Mouse (Mus musculus) layer of hippocampus, adult 2 months (tissue): Measurements from ENCODE around the gene Psmc3. TPM values are rescaled to one million over a fixed set of nuclear protein-coding genes. Genes with fewer than 3 reads are reported as not detected.
"Not testable (repeated sequence)": the region's sequence is repeated elsewhere in the genome, so short reads cannot be mapped to it uniquely, and the experiment has no call there.

Experiments
- DNase-seq, 2 experiments: peaks; one replicate each; pipeline ENCODE4 v3.0.0; 2022; ENCODE audit warnings: low spot score in 2 of 2
- H3K27ac ChIP-seq: fragments of 200-600 bp; 2 replicates; pipeline ENCODE4 v1.8.1; 2022
- H3K4me3 ChIP-seq: fragments of 200-600 bp; 2 replicates; pipeline ENCODE4 v1.8.1; 2022; ENCODE audit warnings: mild to moderate bottlenecking
- CTCF ChIP-seq: fragments of 200-600 bp; conservative IDR thresholded peaks from 2 replicates; pipeline ENCODE4 v1.8.1; 2022; ENCODE audit warnings: antibody characterized with exemption, mild to moderate bottlenecking, moderate library complexity
- total RNA-seq, 2 experiments: library from RNA; stranded (reverse); gene quantifications; 2 replicates each; pipeline ENCODE4 v1.2.3; 2021

The Psmc3 gene
- total RNA-seq, 2 experiments from 2014 or later: 203 to 215 TPM

DNA sequence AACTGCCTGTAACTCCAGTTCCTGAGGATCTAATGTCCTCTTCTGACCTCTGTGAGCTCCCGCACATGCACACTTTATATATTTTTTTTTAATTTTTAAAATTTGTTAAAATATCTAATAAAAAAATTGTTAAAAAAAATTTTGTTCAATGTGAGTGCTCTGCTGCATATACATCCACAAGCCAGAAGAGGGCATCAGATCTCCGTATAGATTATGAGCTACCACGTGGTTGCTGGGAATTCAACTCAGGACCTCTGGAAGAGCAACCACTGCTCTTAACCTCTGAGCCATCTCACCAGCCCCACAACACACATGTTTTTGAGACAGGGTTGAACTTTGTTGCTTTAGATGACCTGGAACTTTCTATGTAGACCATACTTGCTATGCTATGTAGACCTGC lies 20.8 kb upstream of the Psmc3 start:
- Histone ChIP-seq H3K27ac (no peak overlapping the region), H3K4me3 (no peak overlapping the region)
- peak; percentile 65 for TF ChIP-seq CTCF
- no peak for DNase-seq

DNA sequence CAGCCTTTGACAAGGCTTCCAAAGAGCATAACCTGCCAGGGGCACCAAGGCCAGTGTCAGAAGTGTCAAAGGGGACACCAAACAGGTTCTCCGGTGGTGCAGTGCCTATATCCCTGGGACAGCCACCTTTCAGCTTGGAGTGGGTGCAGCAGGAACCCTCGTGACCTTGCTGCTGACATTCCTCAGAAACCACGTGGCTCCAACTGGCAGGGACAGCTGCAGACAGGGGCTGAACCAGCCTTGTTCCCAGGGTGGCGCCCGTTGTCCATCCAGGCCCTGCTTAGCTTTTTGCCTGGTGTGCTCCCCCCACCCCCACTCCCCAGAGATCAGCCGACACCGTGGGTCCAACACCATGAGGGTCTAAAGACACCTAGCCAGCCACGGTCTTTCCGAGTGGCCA lies 18.4 kb upstream of the Psmc3 start, which contains the start of gene Rapsn:
Gene Rapsn (plus strand): TSS at position 236 of the 400 bp plus-strand sequence.
- Histone ChIP-seq H3K4me3 (no peak within 1 kb of the TSS), H3K27ac (no peak within 1 kb of the TSS)
- no peak for DNase-seq
- TF ChIP-seq CTCF: no peak

DNA sequence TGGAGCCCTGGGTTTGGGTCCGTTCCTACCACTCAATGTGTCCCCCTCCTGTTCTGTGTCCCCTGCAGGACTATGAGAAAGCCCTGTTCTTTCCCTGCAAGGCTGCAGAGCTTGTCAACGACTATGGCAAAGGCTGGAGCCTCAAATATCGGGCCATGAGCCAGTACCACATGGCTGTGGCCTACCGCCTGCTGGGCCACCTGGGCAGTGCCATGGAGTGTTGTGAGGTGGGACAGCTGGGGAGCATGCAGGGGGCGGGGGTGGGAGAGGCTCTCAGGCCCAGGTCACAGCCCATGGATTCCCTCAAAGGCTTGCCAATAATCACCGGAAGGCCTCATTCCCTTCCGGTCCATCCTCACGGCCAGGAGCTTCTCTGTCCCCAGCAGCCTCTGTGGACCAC lies 12.0 kb upstream of the Psmc3 start:
- Histone ChIP-seq H3K27ac (no peak overlapping the region), H3K4me3 (no peak overlapping the region)
- no peak for TF ChIP-seq CTCF
- no peak for DNase-seq

DNA sequence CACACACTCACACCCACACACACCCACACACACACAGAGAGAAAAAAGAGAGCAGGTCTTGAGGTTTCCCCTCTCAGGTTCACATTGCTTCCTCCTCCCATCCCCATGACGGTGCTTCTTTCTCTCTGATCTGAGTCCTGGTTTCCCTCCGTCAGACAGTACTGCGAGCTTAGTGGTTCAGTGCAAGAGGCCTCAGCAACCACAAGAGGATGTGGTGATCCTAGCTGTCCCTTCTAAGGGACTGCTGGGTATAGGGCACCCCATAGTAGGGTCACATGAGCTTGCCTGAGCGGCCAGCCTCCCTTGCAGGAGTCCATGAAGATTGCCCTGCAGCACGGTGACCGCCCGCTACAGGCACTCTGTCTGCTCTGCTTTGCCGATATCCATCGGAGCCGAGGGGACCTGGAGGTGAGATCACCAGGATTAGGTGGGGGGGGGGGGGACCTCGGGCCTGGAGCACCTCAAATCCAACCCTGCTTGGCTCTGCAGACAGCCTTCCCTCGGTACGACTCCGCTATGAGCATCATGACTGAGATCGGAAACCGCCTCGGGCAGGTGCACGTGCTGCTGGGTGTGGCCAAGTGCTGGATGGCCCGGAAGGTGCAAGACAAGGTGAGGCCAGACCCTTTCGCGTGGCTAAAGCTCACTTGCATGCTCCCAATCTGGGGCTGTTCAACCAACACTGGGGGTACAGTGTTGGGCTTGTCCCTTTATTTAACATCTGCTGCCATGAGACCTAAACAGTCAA lies 11.0 kb upstream of the Psmc3 start:
- DNase-seq: no peak
- Histone ChIP-seq H3K27ac (no peak overlapping the region), H3K4me3 (no peak overlapping the region)
- no peak for TF ChIP-seq CTCF

DNA sequence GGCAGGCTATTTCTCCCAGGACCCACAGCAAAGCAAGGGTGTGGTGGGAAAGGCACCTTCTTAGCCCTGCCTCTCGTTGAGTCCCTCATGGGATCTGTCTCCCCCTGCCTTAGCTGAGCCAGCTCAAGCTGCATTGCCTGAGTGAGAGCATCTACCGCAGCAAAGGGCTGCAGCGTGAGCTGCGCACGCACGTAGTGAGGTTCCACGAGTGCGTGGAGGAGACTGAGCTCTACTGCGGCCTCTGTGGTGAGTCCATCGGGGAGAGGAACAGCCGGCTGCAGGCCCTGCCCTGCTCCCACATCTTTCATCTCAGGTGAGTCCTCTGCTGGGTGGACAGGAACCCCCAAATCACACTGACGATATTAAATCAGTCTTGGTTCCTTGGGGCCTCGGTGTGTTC lies 9.1 kb upstream of the Psmc3 start:
- no peak for TF ChIP-seq CTCF
- no peak overlapping the region for H3K4me3 ChIP-seq
- DNase-seq: no peak
- H3K27ac ChIP-seq: no peak overlapping the region

DNA sequence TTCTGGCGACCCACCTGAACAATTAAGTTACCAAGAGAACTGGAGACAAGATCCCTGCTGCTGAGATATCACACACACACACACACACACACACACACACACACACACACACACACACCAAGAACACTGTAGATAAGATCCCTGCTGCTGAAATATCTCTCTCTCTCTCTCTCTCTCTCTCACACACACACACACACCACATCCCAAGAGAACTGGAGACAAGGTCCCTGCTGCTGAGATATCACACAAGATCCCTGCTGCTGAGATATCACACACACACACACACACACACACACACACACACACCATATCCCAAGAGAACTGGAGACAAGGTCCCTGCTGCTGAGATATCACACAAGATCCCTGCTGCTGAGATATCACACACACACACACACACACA lies 8.0 kb upstream of the Psmc3 start:
- H3K27ac ChIP-seq, DNase-seq, H3K4me3 ChIP-seq: not testable (repeated sequence)

DNA sequence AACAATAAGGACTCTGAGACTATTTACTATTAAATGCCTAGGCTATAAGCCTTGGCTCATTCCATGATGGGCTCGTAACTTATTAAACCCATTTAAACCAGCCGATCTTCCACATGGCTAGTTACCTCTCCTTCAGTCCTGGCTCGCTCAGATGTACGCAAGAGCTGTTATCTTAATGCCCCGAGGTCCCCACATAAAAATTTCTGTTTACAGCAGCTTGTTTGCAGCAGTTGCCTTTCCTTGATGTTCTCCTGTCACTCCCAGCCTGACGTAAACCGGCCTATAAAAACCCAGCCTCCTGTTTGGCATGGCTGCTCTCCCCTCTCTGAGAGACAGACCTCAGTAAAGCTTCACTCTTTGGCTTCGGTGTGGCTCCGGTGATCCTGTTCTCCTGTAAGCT lies 6.5 kb upstream of the Psmc3 start:
- no peak overlapping the region for H3K4me3 ChIP-seq
- DNase-seq: no peak
- no peak for TF ChIP-seq CTCF
- no peak overlapping the region for H3K27ac ChIP-seq

DNA sequence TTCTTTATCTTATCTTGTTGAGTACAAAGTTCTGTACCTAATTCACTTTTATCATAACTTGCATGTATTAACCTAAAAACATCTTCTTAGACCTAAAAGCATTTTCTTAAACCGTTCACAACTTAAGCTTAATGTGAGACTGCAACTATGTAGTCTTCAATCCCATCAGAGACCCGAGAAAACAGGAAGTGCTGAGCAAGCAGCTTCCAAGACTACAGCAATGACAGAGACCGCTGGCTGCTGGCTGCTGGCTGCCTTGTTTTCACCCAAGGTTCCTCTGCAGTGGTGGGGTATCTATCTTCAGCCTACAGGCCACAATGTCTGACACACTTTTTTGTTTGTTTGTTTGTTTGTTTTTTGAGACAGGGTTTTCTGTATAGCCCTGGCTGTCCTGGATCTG lies 1.9 kb upstream of the Psmc3 start:
- DNase-seq: no peak
- Histone ChIP-seq H3K4me3 (no peak overlapping the region), H3K27ac (peak overlapping the region; percentile 28; the same call in 1 of the 2 replicates)
- no peak for TF ChIP-seq CTCF

DNA sequence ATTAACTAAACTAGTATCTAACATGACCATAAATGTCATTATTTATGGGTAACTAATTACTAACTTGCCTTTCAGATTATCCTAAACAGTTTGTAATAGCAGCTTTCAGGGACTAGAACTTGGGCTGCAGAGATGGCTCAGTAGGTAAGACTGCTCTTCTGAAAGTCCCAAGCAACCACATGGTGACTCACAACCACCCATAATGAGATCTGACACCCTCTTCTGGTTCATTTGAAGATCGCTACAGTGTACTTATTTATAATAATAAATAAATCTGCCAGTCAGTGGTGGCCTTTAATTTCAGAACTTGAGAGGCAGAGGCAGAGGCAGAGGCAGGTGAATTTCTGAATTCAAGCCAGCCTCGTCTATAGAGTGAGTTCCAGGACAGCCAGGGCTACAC lies 1.1 kb upstream of the Psmc3 start:
- no peak for DNase-seq
- H3K4me3 ChIP-seq: no peak overlapping the region
- H3K27ac ChIP-seq: no peak overlapping the region
- TF ChIP-seq CTCF: peak; percentile 47

DNA sequence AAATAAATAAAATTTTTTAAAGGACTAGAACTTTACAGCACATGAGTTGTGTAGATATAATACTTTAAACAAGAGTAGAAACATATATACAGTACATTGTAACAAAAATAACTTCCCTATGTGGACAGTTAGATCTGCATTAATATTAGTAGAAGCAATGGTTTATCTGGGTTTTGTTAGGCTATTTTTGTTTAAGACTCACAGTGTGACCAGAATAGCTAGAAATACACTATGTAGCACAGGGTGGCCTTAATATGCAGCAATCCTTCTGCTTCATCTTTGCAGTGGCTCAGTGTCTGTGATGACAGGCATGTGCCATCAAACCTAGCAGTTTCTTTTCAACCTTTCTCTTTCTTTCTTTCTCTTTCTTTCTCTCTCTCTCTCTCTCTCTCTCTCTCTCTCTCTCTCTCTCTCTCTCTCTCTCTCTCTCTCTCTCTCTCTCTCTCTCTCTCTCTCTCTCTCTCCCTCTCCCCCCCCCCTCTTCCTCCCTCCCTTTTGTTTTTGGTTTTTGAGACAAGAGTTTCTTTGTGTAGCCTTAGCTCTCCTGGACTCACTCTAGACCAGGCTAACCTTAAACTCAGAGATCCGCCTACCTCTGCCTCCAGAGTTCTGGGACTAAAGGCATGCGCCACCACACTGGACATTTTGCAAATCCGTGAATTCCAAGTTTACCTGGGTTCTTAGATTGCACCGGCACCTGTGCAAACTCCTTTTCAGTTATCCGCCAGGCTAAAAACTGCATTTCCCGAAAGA lies 452 bp upstream of the Psmc3 start:
- H3K4me3 ChIP-seq: peak overlapping the region; percentile 66
- no peak for TF ChIP-seq CTCF

DNA sequence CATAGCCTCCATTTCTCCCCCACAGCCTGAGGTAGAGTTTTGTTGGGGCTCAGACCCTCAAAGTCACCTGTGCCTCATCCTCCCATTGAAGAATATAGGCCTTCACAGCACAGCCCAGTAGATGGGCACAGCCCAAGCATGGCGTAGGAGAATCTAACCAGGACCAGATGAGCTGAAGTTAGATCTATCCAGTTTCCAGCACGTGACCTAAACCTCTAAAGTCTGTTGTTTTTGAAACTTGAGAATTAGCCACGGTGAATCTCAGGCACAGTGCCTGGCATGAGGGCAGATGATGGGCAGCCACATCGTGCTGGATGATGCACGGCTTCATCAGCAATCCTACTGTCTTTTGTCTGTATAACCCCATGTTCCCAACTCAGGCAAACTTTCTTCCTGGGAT lies 4.6 kb downstream of the Psmc3 start:
- no peak for TF ChIP-seq CTCF
- no peak for DNase-seq
- H3K4me3 ChIP-seq: no peak overlapping the region
- no peak overlapping the region for H3K27ac ChIP-seq

More for the DNA sequence above, 452 bp upstream of the Psmc3 start:
- no peak for DNase-seq
- peak overlapping the region; percentile 99 for H3K27ac ChIP-seq

DNA sequence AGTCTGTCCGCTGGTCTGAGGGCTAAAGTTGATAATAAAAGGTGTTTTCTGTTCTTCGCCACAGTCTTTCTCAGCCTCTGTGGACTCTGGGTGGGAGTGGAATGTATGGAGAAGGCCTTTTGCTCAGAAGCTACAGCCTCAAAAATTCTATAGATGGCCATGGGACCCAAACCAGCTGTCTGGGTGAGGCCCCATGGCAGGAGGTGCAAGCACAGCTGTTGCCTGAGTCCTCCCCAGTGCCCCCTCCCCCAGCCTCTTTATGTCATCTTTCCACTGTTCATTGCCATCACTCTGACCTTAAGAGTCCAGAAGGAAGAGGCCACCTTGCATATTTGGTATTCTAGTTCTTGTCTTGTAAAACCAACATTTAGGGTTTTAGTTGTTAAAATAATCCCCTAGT lies 5.6 kb downstream of the Psmc3 start:
- Histone ChIP-seq H3K27ac (0 out of 2 replicates have a peak overlapping the region, but pooled peaks have one; percentile 85), H3K4me3 (no peak overlapping the region)
- DNase-seq: no peak
- TF ChIP-seq CTCF: no peak

DNA sequence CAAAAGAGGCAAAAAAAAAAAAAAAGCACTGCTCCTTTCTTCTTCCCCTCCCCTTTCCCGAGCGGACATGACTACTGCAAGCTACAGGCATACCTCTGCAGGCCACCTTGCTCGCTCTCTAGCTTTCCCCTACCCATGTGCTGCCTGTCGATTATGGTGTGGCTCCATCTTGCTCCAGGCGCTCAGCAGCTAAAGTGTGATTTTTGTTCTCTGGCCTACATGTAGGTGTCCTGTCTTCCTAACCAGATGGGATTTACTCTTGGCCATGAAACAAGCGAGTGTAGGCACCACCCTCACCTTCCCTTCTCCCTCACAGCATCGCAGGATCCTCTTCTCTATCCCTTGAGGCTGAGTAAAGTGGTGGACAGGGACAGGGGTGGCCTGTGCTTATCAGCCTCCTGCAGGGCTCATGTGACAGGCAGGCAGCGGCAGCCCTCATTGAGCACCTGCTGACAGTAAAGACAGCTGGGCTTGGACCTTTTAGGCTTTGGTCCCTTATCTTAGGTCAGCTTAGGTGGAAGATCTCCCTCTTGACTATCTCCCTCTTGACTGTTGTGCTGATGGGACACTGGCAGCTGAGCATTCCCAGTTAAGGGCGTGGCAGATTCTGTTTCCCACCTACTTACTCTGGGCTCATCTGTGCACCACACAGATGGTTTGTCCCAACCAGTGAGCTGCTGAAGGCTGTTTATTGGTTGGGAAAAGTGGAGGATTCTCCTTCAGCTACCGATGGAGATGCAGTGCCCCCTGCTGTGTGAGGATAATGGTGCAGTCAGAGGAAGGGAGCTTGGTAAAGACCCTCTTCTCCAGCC lies 6.9 kb downstream of the Psmc3 start:
- DNase-seq: peak; percentile 78 to 83
- Histone ChIP-seq H3K4me3 (no peak overlapping the region), H3K27ac (peak overlapping the region; percentile 85)
- peak; percentile 87 for TF ChIP-seq CTCF
